Mouse (Mus musculus) kidney, postnatal 36 days (tissue): ENCODE measurements around the gene Rps6kb1.
"Not testable (repeated sequence)": the region's sequence is repeated elsewhere in the genome, so short reads cannot be mapped to it uniquely, and the experiment has no call there.

Source experiments
- DNase-seq, 2 experiments: peaks; one replicate each; pipeline ENCODE4 v3.0.0; 2021 to 2022; ENCODE audit warnings: mixed read lengths in 2 of 2

Gene Rps6kb1

DNA sequence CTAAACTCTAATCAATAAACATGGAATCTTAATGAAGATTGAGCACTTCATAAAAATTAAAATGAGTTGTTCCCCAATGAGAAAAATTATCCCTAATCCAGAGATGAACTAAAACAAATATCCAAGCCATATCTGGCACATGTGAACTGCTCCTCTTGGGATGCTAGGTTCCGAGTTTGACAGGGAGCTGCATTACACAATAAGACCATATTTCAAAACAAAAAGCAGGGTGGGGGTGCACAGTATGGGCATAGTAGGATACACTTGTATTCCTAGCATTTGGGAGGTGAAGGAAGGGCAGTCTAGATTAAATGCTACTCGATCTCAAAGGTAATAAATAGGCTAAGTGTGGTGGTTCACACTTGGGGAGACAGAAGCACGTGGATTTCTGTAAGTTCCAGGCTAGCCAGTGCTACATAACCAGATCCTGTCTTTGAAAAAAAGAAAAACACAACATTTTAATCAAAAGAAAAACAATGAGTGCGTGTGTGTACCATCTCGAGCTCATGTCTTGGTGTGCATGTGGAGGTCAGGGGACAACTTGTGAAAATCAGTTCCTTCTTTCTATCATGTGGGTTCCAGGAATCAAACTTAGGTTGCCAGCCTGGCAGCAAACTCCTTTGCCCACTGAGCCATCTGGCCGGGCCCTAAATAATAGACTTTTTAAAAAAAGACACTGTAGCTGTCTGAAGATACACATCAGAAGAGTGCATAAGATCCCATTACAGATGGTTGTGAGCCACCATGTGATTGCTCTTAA, 4.7 kb downstream of the Rps6kb1 start:
- no peak for DNase-seq

DNA sequence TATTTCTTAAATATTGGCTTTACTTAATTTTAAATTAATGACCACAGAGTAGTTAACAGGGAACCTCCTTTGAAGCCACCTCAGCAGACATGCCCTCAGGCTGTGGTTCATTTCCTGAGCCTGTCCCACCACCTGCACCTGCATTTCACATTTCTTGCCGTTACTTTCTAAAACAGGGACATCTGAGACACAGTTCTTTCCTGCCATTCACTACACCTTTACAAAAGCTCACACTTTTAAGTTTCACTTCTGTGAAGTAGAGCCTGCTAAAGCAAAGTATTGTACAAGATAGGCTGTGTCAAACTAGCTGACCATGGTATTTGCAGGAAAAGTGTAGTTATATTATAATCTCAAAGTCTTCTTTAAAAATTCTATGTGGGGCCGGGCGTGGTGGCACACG, 5.8 kb downstream of the Rps6kb1 start:
- DNase-seq: no peak

GRCm38 (mm10) chr11:86534201-86534910, 10.2 kb downstream of the Rps6kb1 start:
- no peak for DNase-seq

- not testable (repeated sequence) for DNase-seq
Observed at GRCm38 (mm10) chr11:86533302-86533701, 11.3 kb downstream of the Rps6kb1 start.

- peak in 1 of 2 experiments; percentile 48 for DNase-seq
Observed at GRCm38 (mm10) chr11:86532834-86533233, 11.8 kb downstream of the Rps6kb1 start.

DNA sequence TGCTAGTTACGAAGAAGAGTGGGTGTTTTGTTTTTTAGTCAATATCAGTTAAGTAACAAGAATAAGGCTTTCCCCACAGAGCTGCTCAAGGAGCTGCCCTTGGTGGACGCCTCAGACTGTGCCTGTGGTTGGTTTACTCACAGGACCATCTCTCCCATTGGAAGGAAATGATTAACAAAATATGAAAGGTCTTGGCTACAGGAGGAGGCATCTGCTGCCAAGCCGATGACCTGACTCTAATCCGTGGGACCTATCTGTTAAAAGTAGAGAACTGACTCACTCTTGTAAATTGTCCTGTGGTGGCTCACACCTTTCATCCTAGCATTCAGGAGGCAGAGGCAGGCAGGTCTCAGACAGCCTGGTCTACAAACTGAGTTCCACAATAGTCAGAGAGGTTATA, 17.1 kb downstream of the Rps6kb1 start:
- DNase-seq: peak; percentile 39 to 40

DNA sequence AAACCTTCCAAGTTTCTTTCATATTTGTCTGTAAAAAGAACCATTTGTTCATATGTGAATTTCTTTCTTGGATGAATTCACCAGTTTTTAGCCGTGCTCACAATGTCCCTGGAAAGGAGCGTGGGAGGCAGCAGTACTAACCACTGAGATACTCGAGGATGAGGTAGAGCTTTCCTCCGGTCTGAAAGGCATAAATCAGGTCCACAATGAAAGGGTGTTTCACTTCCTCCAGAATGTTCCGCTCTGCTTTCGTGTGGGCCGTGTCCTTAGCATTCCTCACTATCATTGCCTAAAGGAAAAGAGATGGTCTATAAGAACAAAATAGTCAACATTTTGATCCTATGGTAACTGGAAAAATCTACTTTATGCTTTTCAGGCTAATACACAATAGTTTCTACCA, 24.9 kb downstream of the Rps6kb1 start:
- no peak for DNase-seq

- DNase-seq: no peak
Observed at GRCm38 (mm10) chr11:86517229-86517628, 27.4 kb downstream of the Rps6kb1 start.

DNA sequence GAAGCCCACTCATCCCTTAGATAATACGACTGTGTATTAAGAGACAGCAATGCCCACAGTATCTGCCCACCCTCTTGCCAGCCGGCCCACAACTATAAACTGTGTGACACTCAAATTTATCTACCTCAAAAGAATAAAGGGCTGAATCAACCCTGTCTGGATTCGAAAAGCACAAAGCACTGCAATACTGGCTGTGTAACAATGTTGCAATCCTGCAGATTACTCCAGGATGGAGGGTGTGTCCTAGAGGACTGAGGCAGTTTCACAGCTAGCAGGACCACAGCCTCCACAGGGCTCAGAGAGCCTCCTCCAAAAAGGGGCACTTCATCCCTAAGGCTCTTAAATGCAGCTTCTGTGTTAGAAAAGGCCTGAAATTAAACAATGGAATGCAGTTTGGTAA, 28.0 kb downstream of the Rps6kb1 start:
- no peak for DNase-seq

GRCm38 (mm10) chr11:86507991-86508390, 36.6 kb downstream of the Rps6kb1 start:
- no peak for DNase-seq

- no peak for DNase-seq
Observed at GRCm38 (mm10) chr11:86507334-86507733, 37.3 kb downstream of the Rps6kb1 start.

DNA sequence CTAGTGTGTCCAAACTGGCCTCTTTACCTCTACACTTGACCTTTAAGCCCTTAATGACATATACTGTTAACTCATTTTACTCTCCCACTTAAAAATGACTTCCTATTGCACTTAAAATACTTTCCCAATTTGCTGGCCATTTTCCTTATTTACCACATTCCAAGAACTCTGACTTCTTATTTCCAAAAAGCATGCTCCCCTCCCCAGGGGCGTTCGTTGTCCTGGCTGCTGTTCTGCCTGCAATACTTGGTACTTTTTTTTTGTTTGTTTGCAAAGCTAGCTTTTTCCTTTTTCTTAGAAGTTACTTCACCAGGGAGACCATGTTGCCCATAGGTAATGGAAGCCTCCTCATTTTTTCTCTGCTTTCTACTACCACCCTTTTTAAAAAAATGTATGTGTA, 41.5 kb downstream of the Rps6kb1 start:
- DNase-seq: no peak

- no peak for DNase-seq
Observed at GRCm38 (mm10) chr11:86500795-86501194, 43.8 kb downstream of the Rps6kb1 start.

GRCm38 (mm10) chr11:86497908-86498307, 46.7 kb downstream of the Rps6kb1 start:
- no peak for DNase-seq

DNA sequence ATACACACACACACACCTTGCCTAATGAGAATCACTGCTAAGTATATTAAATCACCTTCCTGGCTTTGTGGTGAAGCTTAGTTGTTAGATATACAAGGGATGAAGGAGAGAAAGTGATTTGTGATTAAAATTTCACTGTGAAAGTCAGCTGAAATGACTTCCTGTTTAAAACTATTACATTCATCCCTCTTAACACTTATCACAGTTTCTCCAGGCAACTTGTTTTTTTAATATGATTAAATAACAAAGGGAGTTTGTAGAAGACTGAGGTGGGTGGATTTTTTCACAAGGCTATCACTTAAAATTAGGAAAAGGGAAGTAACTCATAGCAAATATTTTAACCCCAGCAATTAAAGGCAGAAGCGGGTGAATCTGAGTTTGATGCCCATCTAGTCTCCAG, 47.2 kb downstream of the Rps6kb1 start:
- DNase-seq: no peak

DNA sequence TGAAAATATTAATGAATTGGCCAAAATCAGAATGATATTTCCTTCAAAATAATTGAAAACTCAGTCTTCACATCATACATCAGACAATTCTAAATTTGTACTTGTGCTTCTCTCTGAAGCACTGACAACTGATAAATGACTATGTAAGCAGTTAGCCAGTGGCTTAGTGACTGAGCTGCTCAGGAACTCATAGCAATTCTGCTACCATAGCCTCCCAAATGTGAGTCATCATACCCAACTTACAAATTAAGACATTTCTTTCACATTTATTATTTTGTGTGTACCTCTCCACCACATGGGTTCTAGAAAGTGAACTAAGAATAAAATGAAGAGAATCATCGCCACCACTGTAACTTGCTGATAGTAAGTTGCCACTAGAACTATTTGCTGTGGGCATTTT, 53.8 kb downstream of the Rps6kb1 start:
- DNase-seq: no peak

DNA sequence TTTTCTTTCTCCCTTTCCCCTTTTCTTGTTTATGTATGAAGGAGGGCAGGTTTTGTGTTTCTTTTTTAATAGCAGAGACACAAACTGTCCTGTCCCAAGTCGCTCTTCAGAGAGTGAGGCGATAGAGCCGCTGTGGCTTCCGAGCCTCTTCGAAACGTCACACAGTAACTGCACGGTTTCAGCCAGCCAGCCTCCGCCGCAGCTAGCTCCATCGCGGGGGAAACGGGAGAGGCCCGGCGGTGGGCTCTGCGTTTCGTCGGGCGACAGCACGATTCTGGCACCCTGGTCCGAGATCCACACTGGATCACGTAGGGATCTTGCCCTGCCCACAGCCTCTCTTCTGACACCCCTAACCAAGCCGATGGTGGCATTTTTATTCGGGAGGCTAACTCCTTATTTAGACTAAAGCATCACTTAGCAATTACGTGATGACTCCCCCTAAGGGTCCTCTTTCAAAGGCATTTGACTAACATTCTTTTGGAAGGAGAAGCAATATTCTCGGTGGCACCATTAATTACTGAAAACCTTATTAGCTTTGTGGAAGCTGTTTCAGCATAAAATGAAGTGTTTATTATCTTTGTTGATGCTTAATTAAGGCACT, 59.6 kb downstream of the Rps6kb1 start:
- peak; percentile 17 to 60 for DNase-seq

DNA sequence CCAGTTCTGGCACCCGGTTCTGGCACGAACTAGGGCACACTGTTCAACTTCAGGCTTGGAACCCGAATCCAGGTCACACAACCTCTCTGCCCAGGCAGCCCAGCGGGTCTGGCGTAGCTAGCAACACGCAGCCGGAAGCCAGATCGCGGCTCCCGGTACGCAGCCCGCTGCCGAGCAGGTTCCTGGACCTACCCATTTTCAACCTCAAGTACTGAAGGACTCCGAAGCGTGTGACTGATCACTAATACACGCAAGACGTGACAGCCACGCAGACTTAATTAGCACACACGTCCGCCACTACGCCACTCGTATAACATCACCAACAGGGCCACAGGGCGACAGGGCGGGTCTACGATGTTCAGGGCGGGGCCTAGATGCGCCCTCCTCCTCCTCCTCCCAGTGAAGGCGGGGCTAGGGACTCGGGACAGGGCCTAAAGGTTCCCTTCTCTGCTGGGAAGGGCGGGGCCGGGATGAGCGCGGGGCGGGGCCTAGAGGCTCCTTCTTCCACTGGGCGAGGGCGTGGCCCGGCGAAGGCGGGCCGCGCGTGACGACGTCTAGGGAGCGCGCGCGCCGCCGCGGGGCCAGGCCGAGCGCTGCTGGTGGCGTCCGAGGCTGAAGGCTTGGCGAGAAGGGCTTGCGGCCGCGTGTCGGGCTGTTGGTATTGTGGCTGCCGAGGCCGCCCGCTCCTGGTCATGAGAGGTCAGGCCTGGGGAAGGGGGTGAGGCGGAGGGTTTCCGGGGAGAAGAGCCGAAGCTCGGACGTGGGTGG, 60.3 kb downstream of the Rps6kb1 start, which contains the start of gene Rnft1:
Gene Rnft1 (plus strand): TSS at position 557 of the 768 bp plus-strand sequence.
- DNase-seq: peak; percentile 99 to 100

DNA sequence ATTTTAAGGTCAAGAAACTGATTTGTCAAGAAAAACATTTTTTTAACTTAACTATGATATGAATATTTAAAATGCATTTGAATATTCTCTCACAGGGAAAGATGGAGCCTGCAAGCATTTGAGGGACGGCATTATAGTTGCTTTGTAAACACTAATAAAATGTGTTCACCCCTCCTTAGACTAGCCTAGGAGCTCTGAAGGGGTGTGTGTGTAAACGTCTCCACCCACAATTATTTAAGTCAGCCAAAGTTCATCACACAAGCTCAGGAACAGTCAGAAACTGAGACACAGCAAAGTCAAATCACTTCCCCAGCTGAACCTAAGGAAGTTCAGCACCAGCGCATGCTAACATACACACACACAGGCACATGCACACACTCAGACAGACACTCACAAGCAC, 71.0 kb downstream of the Rps6kb1 start:
- no peak for DNase-seq

DNA sequence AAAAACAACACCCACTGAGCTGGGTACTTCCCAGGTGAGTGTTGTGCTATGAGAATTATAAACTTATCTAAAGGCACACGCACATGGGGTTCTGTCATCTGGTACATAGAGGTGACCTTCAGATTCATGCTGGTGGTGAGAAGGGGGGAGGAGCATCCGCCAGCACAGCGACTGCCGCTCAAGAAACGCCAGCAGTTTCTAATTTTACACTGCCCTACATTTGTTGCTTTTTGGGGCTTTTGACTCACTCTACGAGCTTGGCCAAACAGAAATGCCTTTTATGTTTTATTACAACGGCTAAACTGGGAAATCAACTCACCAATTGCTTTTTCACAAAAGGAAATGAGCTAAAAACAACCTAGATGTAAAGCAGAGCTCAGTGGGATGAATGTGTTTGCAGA, 71.8 kb downstream of the Rps6kb1 start:
- peak in 1 of 2 experiments; percentile 26 for DNase-seq

DNA sequence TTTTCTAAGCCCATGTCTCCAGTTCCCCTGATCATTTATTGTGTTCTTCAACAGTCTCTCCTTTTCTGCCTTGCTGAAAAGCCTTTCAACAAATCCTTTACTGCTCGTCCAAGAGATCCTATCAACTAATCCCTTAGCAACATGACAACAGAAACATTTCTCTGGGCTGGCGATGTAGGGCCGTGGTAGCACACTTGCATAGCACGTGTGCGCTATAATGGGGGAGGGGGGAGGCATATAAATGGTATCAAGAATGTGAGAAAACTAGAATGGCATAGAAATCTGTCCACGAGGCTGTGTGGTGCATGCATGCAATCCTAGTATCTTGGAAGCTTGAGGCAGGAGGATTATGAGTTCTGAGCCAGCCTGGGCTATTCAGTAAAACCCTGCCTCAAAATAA, 72.8 kb downstream of the Rps6kb1 start:
- DNase-seq: no peak

- no peak for DNase-seq
Observed at GRCm38 (mm10) chr11:86468971-86469370, 75.6 kb downstream of the Rps6kb1 start.

DNA sequence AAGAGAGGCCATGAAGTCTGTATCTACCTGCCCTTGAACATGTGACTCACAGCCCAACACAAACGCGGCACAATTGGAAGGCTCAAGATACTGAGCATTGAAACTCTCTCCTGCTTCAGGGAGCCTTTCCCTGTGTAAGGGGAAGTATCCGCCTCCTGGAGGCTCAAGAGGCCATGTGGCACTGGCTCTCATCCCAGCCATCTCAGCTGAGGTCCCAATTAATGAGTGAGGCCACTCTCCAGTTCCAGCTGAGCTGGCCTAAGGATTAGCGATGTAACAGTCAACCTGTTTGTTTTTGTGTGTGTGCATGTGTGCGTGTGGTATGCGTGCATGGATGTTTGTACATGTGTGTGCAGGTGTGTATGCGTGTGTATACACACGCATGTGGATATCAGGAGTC, 76.3 kb downstream of the Rps6kb1 start:
- DNase-seq: no peak
